Mouse (Mus musculus) heart, adult 8-10 months (tissue): ENCODE measurements around the gene Odf3. TPM values are rescaled to one million over a fixed set of nuclear protein-coding genes. Genes with fewer than 3 reads are reported as not detected.
"Not testable (repeated sequence)": the region's sequence is repeated elsewhere in the genome, so short reads cannot be mapped to it uniquely, and the experiment has no call there.

Source experiments
- DNase-seq: peaks from one replicate; pipeline ENCODE4 v3.0.0; 2022; ENCODE audit warnings: low spot score
- total RNA-seq, 4 experiments: library from RNA; stranded (reverse); gene quantifications; 2 replicates each; pipeline ENCODE4 v1.2.4; 2022

The Odf3 gene
- total RNA-seq, 4 experiments from 2014 or later: not detected

DNA sequence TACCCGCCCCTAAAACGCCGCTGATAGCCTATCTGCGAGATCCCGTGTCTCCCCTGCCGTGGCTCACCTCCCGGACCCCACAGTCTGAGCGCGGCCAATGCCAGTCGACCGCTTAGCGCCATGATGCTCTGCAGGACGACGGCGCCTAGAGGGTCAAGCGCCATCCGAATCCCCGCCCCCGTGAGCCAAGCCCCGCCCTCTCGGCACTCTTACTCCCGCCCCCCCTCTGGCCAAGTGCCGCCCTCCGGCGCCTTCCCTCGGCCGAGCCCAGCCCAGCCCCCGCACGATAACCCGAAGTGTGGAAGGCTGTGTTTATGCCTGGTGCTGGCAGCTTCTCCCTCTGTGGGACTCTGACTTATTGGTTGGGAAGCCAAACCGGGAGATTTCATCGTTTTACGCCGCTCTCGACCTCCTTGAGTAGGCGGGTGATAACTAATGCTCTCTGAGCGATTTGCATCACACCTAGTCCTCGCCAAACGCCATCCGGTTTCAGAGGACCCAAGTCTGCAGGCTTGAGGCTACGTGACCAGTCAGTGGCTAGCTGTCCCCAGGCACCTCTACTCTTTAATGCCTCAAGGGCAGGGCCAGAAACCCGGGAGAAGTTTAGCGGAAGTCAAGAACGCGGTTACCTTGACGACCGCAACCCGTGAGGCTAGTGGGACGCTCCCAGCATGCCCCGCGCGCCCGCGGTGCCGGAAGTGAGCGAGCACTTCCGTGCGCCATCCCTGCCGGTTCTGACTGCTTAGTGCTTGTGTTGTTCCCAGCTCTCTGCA is 34.3 kb downstream of the Odf3 start, which contains the start of the genes Psmd13 and Sirt3:
Psmd13 (plus strand) TSS at position 273 of the 773 bp plus-strand sequence.
Sirt3 (minus strand) TSS at position 614 of the 773 bp plus-strand sequence.
- peak; percentile 93 for DNase-seq

- no peak for DNase-seq
These were observed 34.8 kb downstream of the Odf3 start for GRCm38 (mm10) chr7:140882469-140882803.

GRCm38 (mm10) chr7:140890636-140891035 is 43.0 kb downstream of the Odf3 start:
- not testable (repeated sequence) for DNase-seq

GRCm38 (mm10) chr7:140894031-140894430 is 46.4 kb downstream of the Odf3 start:
- no peak for DNase-seq

GRCm38 (mm10) chr7:140894611-140895010 is 47.0 kb downstream of the Odf3 start:
- DNase-seq: no peak

DNA sequence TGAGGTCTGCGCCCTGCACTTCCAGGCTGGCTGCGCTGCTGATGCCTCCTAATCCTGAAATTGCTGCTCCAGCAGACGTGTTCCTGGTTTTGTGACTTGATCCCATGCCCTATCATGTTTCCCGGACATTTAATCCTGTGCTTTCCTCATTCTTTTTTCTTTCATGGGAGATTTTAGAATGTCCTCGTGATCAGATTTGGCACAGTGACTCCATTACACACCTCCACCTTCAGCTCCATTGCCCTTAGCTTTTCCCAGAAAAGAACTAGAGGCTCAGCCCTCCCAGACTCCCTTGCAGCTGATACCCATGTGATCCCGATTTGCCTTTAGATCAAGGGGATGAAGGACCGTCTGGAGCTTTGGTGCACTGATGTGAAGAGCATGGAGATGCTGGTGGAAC is 50.3 kb downstream of the Odf3 start:
- no peak for DNase-seq

GRCm38 (mm10) chr7:140899121-140899520 is 51.5 kb downstream of the Odf3 start:
- DNase-seq: no peak

GRCm38 (mm10) chr7:140900220-140900619 is 52.6 kb downstream of the Odf3 start, which contains the start of gene Cox8b:
TSS of gene Cox8b (minus strand) at chr7:140900446.
- peak; percentile 55 for DNase-seq

Other genes with a start within 250 kb of the Odf3 start
- gene Olfr46, start 246.5 kb upstream of the Odf3 start, total RNA-seq: not detected
- not detected for gene Olfr61, start 218.8 kb upstream of the Odf3 start, total RNA-seq
- not detected for gene Olfr53, start 201.4 kb upstream of the Odf3 start, total RNA-seq
- not detected for gene Olfr539, start 187.9 kb upstream of the Odf3 start, total RNA-seq
- gene Olfr45, start 165.9 kb upstream of the Odf3 start, total RNA-seq: not detected
- gene Olfr541, start 150.5 kb upstream of the Odf3 start, total RNA-seq: not detected
- 1 to 10 TPM; 3.0 to 9.8 (median 4.0) TPM for gene Cyp2e1, start 84.1 kb upstream of the Odf3 start, total RNA-seq
- under 1 TPM in 1 of 4 experiments, not detected in 3; 0.28 TPM for gene Syce1, start 60.0 kb upstream of the Odf3 start, total RNA-seq
- under 1 TPM; 0.06 to 0.53 (median 0.30) TPM for gene Zfp941, start 25.6 kb upstream of the Odf3 start, total RNA-seq
- gene Urah, start 12.8 kb upstream of the Odf3 start, total RNA-seq: 1 to 10 TPM in 2 of 4 experiments, under 1 TPM in 2; 0.79 to 3.2 (median 1.4) TPM
- 10 to 100 TPM; 26.3 to 49.2 (median 37.1) TPM for gene Scgb1c1, start 2.3 kb upstream of the Odf3 start, total RNA-seq
- gene Gm45785, start 8.5 kb downstream of the Odf3 start, total RNA-seq: not detected
- 10 to 100 TPM; 22.3 to 24.4 (median 23.3) TPM for gene Ric8a, start 9.2 kb downstream of the Odf3 start, total RNA-seq
- 10 to 100 TPM in 1 of 4 experiments, 1 to 10 TPM in 3; 7.9 to 11.8 (median 8.8) TPM for gene Bet1l, start 9.8 kb downstream of the Odf3 start, total RNA-seq
- gene Psmd13, start 34.2 kb downstream of the Odf3 start, total RNA-seq: 10 to 100 TPM; 80.4 to 85.4 (median 84.0) TPM
- 10 to 100 TPM; 67.8 to 72.6 (median 69.6) TPM for gene Sirt3, start 34.5 kb downstream of the Odf3 start, total RNA-seq
- 1,000 to 10,000 TPM; 2,926 to 3,503 (median 3,138) TPM for gene Cox8b, start 52.6 kb downstream of the Odf3 start, total RNA-seq
- gene Nlrp6, start 73.1 kb downstream of the Odf3 start, total RNA-seq: not detected
- 1 to 10 TPM; 3.8 to 5.3 (median 4.3) TPM for gene Pgghg, start 93.6 kb downstream of the Odf3 start, total RNA-seq
- gene Ifitm5, start 102.5 kb downstream of the Odf3 start, total RNA-seq: under 1 TPM in 3 of 4 experiments, not detected in 1; 0.35 to 0.72 (median 0.37) TPM
- not detected for gene Gm45717, start 108.1 kb downstream of the Odf3 start, total RNA-seq
- gene Ifitm2, start 108.2 kb downstream of the Odf3 start, total RNA-seq: 100 to 1,000 TPM in 1 of 4 experiments, 10 to 100 TPM in 3; 86.2 to 101 (median 90.3) TPM
- 1 to 10 TPM; 1.6 to 6.3 (median 5.0) TPM for gene Ifitm1, start 119.4 kb downstream of the Odf3 start, total RNA-seq
- gene Ifitm3, start 163.0 kb downstream of the Odf3 start, total RNA-seq: 100 to 1,000 TPM in 1 of 4 experiments, 10 to 100 TPM in 3; 83.5 to 104 (median 88.4) TPM
- gene Ifitm6, start 170.1 kb downstream of the Odf3 start, total RNA-seq: 1 to 10 TPM in 1 of 4 experiments, not detected in 3; 4.9 TPM
- gene Gm17387, start 181.3 kb downstream of the Odf3 start, total RNA-seq: not detected
- gene B4galnt4, start 213.3 kb downstream of the Odf3 start, total RNA-seq: not detected
- gene Pkp3, start 230.4 kb downstream of the Odf3 start, total RNA-seq: under 1 TPM; 0.19 to 0.35 (median 0.27) TPM